Mouse (Mus musculus) bone marrow macrophage, adult 2 months (primary cell): ENCODE results near the gene Slc22a6.

Experiments used
- CTCF ChIP-seq: IDR thresholded peaks from 2 replicates; pipeline ENCODE4 v1.5.1; 2012; ENCODE audit warnings: low read depth, mild to moderate bottlenecking, low read length, moderate library complexity
- POLR2A ChIP-seq: IDR thresholded peaks from 2 replicates; pipeline ENCODE4 v1.6.1; 2012; ENCODE audit warnings: mild to moderate bottlenecking, low read depth, low read length, borderline replicate concordance

GRCm38 (mm10) chr19:8663911-8664421 lies 46.1 kb downstream of the Slc22a6 start:
- TF ChIP-seq CTCF (no peak), POLR2A (no peak)
